Mouse (Mus musculus) heart, adult 2 months (tissue): Measurements from ENCODE around the gene Zfp52. TPM values are rescaled to one million over a fixed set of nuclear protein-coding genes. Genes with fewer than 3 reads are reported as not detected.

Experiments used
- DNase-seq, 2 experiments: peaks; one replicate each; pipeline ENCODE4 v3.0.0; 2021
- H3K27ac ChIP-seq: fragments of 200-600 bp; 2 replicates; pipeline ENCODE4 v1.8.1; 2022
- H3K27me3 ChIP-seq: fragments of 200-500 bp; 2 replicates; pipeline ENCODE4 v1.6.1; 2012; ENCODE audit warnings: mild to moderate bottlenecking, low read length, inconsistent platforms, mixed read lengths; ENCODE audit not compliant: control insufficient read depth, insufficient read depth
- H3K36me3 ChIP-seq: fragments of 200-500 bp; 2 replicates; pipeline ENCODE4 v1.6.1; 2012; ENCODE audit warnings: low read length, inconsistent platforms; ENCODE audit not compliant: control insufficient read depth, insufficient read depth
- H3K4me1 ChIP-seq: fragments of 200-500 bp; 2 replicates; pipeline ENCODE4 v1.6.1; 2011; ENCODE audit warnings: low read length; ENCODE audit not compliant: control insufficient read depth, insufficient read depth
- H3K4me3 ChIP-seq: fragments of 200-600 bp; 2 replicates; pipeline ENCODE4 v1.8.1; 2022
- H3K79me2 ChIP-seq: fragments of 200-500 bp; replicated peaks from 2 replicates; pipeline ENCODE4 v1.6.1; 2012; ENCODE audit warnings: mild to moderate bottlenecking, inconsistent platforms, low read length, moderate library complexity, mixed read lengths; ENCODE audit not compliant: control insufficient read depth, insufficient read depth
- H3K9ac ChIP-seq: fragments of 200-500 bp; 2 replicates; pipeline ENCODE4 v1.6.1; 2012; ENCODE audit warnings: low read depth, mild to moderate bottlenecking, control low read depth, inconsistent platforms, low read length, mixed read lengths
- CTCF ChIP-seq: fragments of 200-600 bp; IDR thresholded peaks from 2 replicates; pipeline ENCODE4 v1.8.1; 2022; ENCODE audit warnings: antibody characterized with exemption, mild to moderate bottlenecking, moderate library complexity
- EP300 ChIP-seq: fragments of 200-500 bp; IDR thresholded peaks from 2 replicates; pipeline ENCODE4 v1.6.1; 2011; ENCODE audit warnings: low read depth, low read length, control low read depth; ENCODE audit not compliant: insufficient read depth
- POLR2A ChIP-seq: fragments of 200-500 bp; IDR thresholded peaks from 2 replicates; pipeline ENCODE4 v1.6.1; 2011; ENCODE audit warnings: mild to moderate bottlenecking, low read depth, low read length, control low read depth; ENCODE audit not compliant: insufficient read depth
- WGBS: fragments of 180-500 bp; shearing (Covaris S2); methylation state at CpG from one replicate; pipeline ENCODE4 v1.1.7; 2018; 5-methylcytosine and 5-hydroxymethylcytosine counted together
- intact Hi-C: fragments of 180-260 bp; cut with DNase I; formaldehyde crosslinking; loops from one replicate; pipeline ENCODE4 v1.15.1; 2025
- polyA plus RNA-seq: library from polyadenylated mRNA; depleted of rRNA; stranded (reverse); fragments of >200 nt; gene quantifications from 2 replicates; pipeline ENCODE4 v1.2.3, GENCODE M21; 2012
- total RNA-seq, 2 experiments: library from RNA; stranded (reverse); gene quantifications; 2 replicates each; pipeline ENCODE4 v1.2.3; 2021

Gene Zfp52
- total and polyA plus RNA-seq, 3 experiments: 1.1 to 5.9 (median 3.5) TPM

DNA sequence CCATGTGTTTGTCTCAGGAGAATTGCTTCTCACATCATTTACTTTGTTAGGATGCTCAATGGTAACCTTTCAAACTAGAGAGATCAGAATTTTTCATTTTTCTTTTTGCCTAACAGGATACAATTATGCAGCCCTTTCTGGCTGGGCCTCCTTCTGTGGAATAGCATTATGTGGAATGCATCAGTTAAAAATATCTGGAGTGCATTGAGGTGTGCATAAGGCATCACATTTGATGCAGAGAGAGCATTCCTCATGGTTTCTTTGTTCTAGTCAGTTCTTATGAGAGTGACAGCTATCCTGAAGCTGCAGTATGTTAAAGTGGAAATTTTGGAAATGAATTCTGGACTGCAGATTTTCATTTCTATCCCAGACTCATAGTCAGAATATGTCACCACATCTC lies 9.1 kb upstream of the Zfp52 start:
- H3K9ac ChIP-seq: no peak overlapping the region
- no peaks in the 10 kb centered on the region for H3K79me2 ChIP-seq
- no peaks in the 10 kb centered on the region for H3K27me3 ChIP-seq
- H3K4me1 ChIP-seq: peaks cover 2% of the 10 kb centered on the region; the same call in 1 of the 2 replicates
- DNase-seq: no peak
- intact Hi-C loops: no loop called here
- no peak overlapping the region for H3K27ac ChIP-seq
- H3K4me3 ChIP-seq: no peak overlapping the region
- TF ChIP-seq CTCF (no peak), POLR2A (no peak), EP300 (no peak)
- H3K36me3 ChIP-seq: peaks cover 4% of the 10 kb centered on the region

DNA sequence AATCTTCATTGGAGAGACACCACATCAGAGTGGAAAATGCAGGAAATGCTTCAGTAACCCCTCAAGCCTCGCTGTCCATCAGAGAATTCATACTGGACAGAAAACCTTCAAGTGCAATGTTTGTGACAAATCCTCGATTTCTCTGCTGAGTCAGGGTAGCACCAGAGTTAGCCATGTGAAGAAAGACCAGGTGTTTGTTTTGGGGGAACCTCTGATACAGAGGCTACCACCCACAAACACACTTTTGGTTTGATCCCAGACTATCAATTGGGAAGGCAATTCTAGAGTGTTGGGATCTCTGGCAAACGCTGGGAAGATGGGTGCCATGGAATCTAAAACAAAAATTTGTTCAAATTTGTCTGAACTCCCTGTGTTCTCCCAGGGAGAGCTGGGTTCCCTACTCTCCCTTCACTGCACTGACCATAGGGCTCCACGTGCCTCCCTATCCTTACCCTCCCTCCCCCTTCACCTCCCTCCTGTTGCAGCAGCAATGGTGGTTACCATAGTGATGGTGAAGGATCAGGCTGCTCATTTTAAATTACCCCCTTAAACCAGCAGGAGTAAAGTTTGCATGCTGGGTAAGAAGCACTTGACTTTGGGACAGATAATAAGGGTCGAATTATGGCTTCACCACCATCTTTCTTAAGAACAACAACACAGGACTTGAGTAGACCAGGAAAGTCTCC lies 4.6 kb upstream of the Zfp52 start:
- 72% methylated on average over 5 of the region's 5 CpGs for WGBS
- no peak for DNase-seq
- Histone ChIP-seq H3K9ac (no peak overlapping the region), H3K4me1 (peaks cover 6% of the 10 kb centered on the region), H3K4me3 (no peak overlapping the region; the same call in 1 of the 2 replicates), H3K36me3 (peaks cover 8% of the 10 kb centered on the region), H3K79me2 (no peaks in the 10 kb centered on the region), H3K27me3 (no peaks in the 10 kb centered on the region), H3K27ac (peak overlapping the region; percentile 99)
- intact Hi-C loops: loop anchor here (10.0 kb wide), 2 partner anchors 296 to 586 kb away; partner anchors contain the start of gene Ppp2r1a
- TF ChIP-seq EP300 (no peak), CTCF (no peak), POLR2A (no peak)

DNA sequence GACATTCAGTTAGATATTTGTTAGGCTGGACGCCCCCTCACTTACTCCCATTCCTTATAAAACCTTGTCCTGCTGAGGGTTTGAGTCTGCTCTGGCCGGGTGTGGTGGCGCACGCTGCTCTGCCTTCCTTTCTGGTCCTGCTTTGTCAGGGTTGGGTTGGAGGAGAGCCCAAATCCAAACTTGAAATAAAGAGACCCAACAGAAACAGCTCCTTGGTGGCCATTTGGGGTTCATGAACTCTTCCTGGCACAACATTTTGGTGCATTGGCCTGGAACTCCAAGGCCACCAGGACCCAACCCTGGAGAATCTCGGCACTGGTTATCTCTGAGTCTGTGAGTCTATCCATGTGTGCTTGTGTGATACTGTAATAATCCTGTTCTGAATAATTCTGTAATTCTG lies 3.7 kb upstream of the Zfp52 start:
- 29% methylated on average over 5 of the region's 5 CpGs for WGBS
- TF ChIP-seq EP300 (no peak), CTCF (no peak), POLR2A (no peak)
- peak overlapping the region; percentile 96 for H3K9ac ChIP-seq
- no peaks in the 10 kb centered on the region for H3K79me2 ChIP-seq
- H3K4me3 ChIP-seq: peak overlapping the region; percentile 62
- DNase-seq: peak in 1 of 2 experiments; percentile 46
- peaks cover 6% of the 10 kb centered on the region for H3K4me1 ChIP-seq
- H3K36me3 ChIP-seq: peaks cover 8% of the 10 kb centered on the region
- peak overlapping the region; percentile 99 for H3K27ac ChIP-seq
- intact Hi-C loops: loop anchor here (10.0 kb wide), 2 partner anchors 297 to 587 kb away; partner anchors contain the start of gene Ppp2r1a
- no peaks in the 10 kb centered on the region for H3K27me3 ChIP-seq

DNA sequence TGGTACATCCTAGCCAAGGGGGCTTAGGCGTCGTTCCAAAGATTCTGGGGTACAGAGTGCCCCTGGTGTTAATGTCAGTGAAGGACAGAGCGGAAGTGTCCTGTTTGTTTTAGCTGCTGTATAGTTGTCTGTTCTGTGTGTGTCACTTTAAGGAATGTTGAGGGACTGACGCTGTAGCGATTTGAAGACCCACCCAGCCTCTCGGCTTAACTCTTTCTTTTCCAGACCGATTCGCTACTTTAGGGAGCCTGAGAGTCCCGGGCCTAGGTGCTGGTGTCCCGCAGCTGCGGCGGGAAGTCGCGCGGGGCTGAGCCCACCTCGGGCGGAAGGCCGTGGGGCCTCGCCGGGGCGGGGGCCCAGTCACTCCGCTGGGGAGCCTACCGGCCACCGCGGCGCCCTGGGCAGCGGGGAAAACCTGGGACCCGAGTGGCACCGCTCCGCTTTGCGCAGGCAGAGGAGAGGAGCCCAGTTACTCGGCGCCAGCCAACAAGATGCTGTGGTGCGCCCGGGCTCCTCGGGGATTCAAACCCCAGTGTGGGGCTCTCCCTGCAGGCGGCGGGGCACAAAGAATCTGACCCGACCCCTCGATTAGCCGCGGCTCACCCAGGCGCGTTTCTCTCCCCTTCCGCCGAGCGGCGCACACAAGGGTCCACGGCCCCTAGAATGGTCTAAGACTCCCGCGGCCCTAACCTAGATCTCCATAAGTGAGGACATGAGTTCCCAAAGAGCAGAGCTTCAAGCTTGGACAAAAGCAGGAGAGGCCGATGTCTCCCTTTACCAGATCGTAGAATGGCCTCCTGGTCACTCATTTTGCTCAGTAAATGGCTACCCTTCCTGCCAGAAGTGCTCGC lies 3.0 kb upstream of the Zfp52 start:
- DNase-seq: peak; percentile 85 to 86
- Histone ChIP-seq H3K4me1 (peaks cover 6% of the 10 kb centered on the region), H3K27ac (peak overlapping the region; percentile 99), H3K36me3 (peaks cover 10% of the 10 kb centered on the region), H3K79me2 (no peaks in the 10 kb centered on the region), H3K27me3 (no peaks in the 10 kb centered on the region), H3K9ac (peak overlapping the region; percentile 96), H3K4me3 (peak overlapping the region; percentile 62)
- TF ChIP-seq EP300 (0 out of 2 replicates have a peak, but pooled peaks have one; percentile 22), CTCF (peak; percentile 63), POLR2A (peak; percentile 76)
- WGBS: under 1% methylated on average over 54 of the region's 54 CpGs
- intact Hi-C loops: loop anchor here (10.0 kb wide), 2 partner anchors 298 to 588 kb away; partner anchors contain the start of gene Ppp2r1a

DNA sequence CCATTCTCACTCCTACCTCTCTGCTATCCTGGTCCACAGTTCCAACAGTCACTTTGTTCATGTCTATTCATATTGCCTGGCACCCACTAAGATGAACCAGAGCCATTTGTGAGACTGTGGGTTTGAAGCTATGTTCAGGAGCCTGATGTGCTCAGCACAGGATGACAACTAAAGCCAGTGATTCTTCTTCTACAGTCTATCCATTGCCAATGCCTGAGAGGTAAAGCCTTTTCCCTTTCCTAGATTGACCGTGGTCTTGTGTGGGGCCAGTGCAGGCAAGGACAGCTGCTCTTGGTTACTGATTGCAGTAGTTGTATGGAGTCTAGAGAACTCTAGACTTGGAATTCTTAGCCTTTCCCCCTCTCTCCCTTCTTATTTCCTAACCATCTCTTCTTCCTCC lies 1.4 kb upstream of the Zfp52 start:
- Histone ChIP-seq H3K27ac (peak overlapping the region; percentile 10; the same call in 1 of the 2 replicates), H3K36me3 (peaks cover 10% of the 10 kb centered on the region), H3K4me1 (peaks cover 6% of the 10 kb centered on the region), H3K4me3 (no peak overlapping the region), H3K9ac (no peak overlapping the region), H3K27me3 (no peaks in the 10 kb centered on the region), H3K79me2 (no peaks in the 10 kb centered on the region)
- intact Hi-C loops: loop anchor here (1.0 to 10.0 kb wide), 3 partner anchors 18 to 589 kb away; partner anchors contain the start of gene Ppp2r1a
- no peak for DNase-seq
- TF ChIP-seq EP300 (no peak), CTCF (no peak), POLR2A (no peak)
- 86% methylated on average over 1 of the region's 1 CpGs for WGBS
